Mouse (Mus musculus) c-Kit-positive CD71-positive TER-119-positive erythroid progenitor cells, embryonic 14.5 days (primary cell): ENCODE results near the gene 1700093K21Rik.
A peak's percentile ranks its signal among the peaks of the same experiment; 100 is the strongest.
"Not testable (repeated sequence)": the region's sequence is repeated elsewhere in the genome, so short reads cannot be mapped to it uniquely, and the experiment has no call there.

Experiments used
- DNase-seq: peaks from one replicate; pipeline ENCODE4 v3.0.0-alpha.2; 2013; ENCODE audit warnings: low spot score

1700093K21Rik gene

GRCm38 (mm10) chr11:23520473-23521205 is at the start of gene 1700093K21Rik:
Gene 1700093K21Rik (minus strand): TSS chr11:23521155.
- no peak for DNase-seq

- DNase-seq = no peak
Measured at GRCm38 (mm10) chr11:23570130-23570529, 49.2 kb upstream of the 1700093K21Rik start.

- DNase-seq = peak; percentile 71
Measured at GRCm38 (mm10) chr11:23565761-23566160, 44.8 kb upstream of the 1700093K21Rik start.

GRCm38 (mm10) chr11:23557039-23557630 is 36.2 kb upstream of the 1700093K21Rik start:
- DNase-seq = no peak

- no peak for DNase-seq
Measured at GRCm38 (mm10) chr11:23537446-23537845, 16.5 kb upstream of the 1700093K21Rik start.

- DNase-seq = no peak
Measured at GRCm38 (mm10) chr11:23518981-23519380, 2.0 kb downstream of the 1700093K21Rik start.

GRCm38 (mm10) chr11:23515315-23515714 is 5.6 kb downstream of the 1700093K21Rik start:
- no peak for DNase-seq

GRCm38 (mm10) chr11:23514785-23515184 is 6.2 kb downstream of the 1700093K21Rik start:
- DNase-seq = not testable (repeated sequence)

GRCm38 (mm10) chr11:23504801-23505200 is 16.2 kb downstream of the 1700093K21Rik start:
- not testable (repeated sequence) for DNase-seq

GRCm38 (mm10) chr11:23498609-23499008 is 22.3 kb downstream of the 1700093K21Rik start:
- no peak for DNase-seq

- peak; percentile 95 for DNase-seq
Measured at GRCm38 (mm10) chr11:23497718-23498509, 23.0 kb downstream of the 1700093K21Rik start, which contains the start of gene Ahsa2. Gene Ahsa2 (minus strand): TSS chr11:23498030.

- DNase-seq = peak; percentile 56
Measured at GRCm38 (mm10) chr11:23497335-23497717, 23.6 kb downstream of the 1700093K21Rik start.

- no peak for DNase-seq
Measured at GRCm38 (mm10) chr11:23496661-23497060, 24.3 kb downstream of the 1700093K21Rik start.

- no peak for DNase-seq
Measured at GRCm38 (mm10) chr11:23495231-23495630, 25.7 kb downstream of the 1700093K21Rik start.

- DNase-seq = no peak
Measured at GRCm38 (mm10) chr11:23492048-23492790, 28.7 kb downstream of the 1700093K21Rik start.

GRCm38 (mm10) chr11:23489955-23490354 is 31.0 kb downstream of the 1700093K21Rik start:
- DNase-seq = no peak
